Comparison of ENCODE assay signal across 17 mouse cellular contexts in genomic region chr12:14665909-14666308, GRCm38 (mm10).
A peak's percentile ranks its signal among the peaks of the same experiment; 100 is the strongest.
DNase-seq lines count a peak whose midpoint lies in the region; ATAC-seq lines count a peak whose summit lies in the region.
"Had no signal": no experiment of that assay in that cellular context is flagged by ENCODE, and none has a peak within 500 bp of the region (broad histone marks: within the 10 kb centered on the region; RNA-seq: fewer than 3 reads in every experiment).

No protein-coding gene starts in this region.

- peak; percentile 83 for ATAC-seq in hindbrain, embryonic 15.5 days (ENCODE audit: low FRiP score, low read depth)
- ATAC-seq in hindbrain, embryonic 13.5 days (ENCODE audit: low FRiP score), result no peak
- no peak for ATAC-seq in heart, embryonic 12.5 days (ENCODE audit: insufficient number of reproducible peaks, low FRiP score)
- ATAC-seq: inflammation-experienced regulatory T-cells, adult 6 months had no signal

- DNase-seq in right cerebral cortex, adult 18-20 months, result peak; percentile 11
- DNase-seq in right cerebral cortex, postnatal 14 days, result no peak
- peak; percentile 3 to 8 for DNase-seq in left cerebral cortex, postnatal 36 days (ENCODE audit: low spot score in 2 of 2)
- no peak for DNase-seq in heart, adult 9 months (ENCODE audit: low spot score in 2 of 2)
- DNase-seq: adrenal gland, adult 8-10 months; cerebellum, adult 8-10 months; gastrocnemius, adult 2 months; heart, adult 2 months; heart, postnatal 10 days; thymus, adult 18-20 months had no signal

- no peak overlapping the region for H3K27ac ChIP-seq in hindbrain, embryonic 15.5 days (replicated peaks)
- H3K27ac ChIP-seq in hindbrain, embryonic 13.5 days, result no peak overlapping the region
- H3K27ac ChIP-seq in heart, embryonic 12.5 days (ENCODE audit: poor library complexity, severe bottlenecking), result no peak overlapping the region
- H3K27ac ChIP-seq: gastrocnemius, adult 2 months; heart, adult 2 months; layer of hippocampus, adult 2 months; limb, embryonic 12.5 days; liver, embryonic 15.5 days had no signal

- WGBS in hindbrain, embryonic 15.5 days, result 76% methylated on average over 2 of the region's 2 CpGs
- WGBS in hindbrain, embryonic 13.5 days, result 82% methylated on average over 2 of the region's 2 CpGs
- 70% methylated on average over 2 of the region's 2 CpGs for WGBS in heart, embryonic 12.5 days

- no peaks in the 10 kb centered on the region for H3K9me3 ChIP-seq in hindbrain, embryonic 15.5 days
- no peaks in the 10 kb centered on the region for H3K9me3 ChIP-seq in hindbrain, embryonic 13.5 days
- no peaks in the 10 kb centered on the region for H3K9me3 ChIP-seq in heart, embryonic 12.5 days (replicated peaks)
- H3K9me3 ChIP-seq: limb, embryonic 12.5 days; liver, embryonic 15.5 days had no signal

- no peak overlapping the region for H3K4me3 ChIP-seq in hindbrain, embryonic 15.5 days
- no peak overlapping the region for H3K4me3 ChIP-seq in hindbrain, embryonic 13.5 days
- H3K4me3 ChIP-seq in heart, embryonic 12.5 days, result no peak overlapping the region
- H3K4me3 ChIP-seq: gastrocnemius, adult 2 months; heart, adult 2 months; layer of hippocampus, adult 2 months; limb, embryonic 12.5 days; liver, embryonic 15.5 days had no signal

- H3K4me1 ChIP-seq in hindbrain, embryonic 15.5 days (replicated peaks), result no peaks in the 10 kb centered on the region
- no peaks in the 10 kb centered on the region for H3K4me1 ChIP-seq in hindbrain, embryonic 13.5 days (replicated peaks)
- no peaks in the 10 kb centered on the region for H3K4me1 ChIP-seq in heart, embryonic 12.5 days (replicated peaks)
- H3K4me1 ChIP-seq: limb, embryonic 12.5 days; liver, embryonic 15.5 days had no signal

- H3K36me3 ChIP-seq in hindbrain, embryonic 15.5 days, result no peaks in the 10 kb centered on the region
- H3K36me3 ChIP-seq in hindbrain, embryonic 13.5 days, result no peaks in the 10 kb centered on the region
- H3K36me3 ChIP-seq in heart, embryonic 12.5 days, result no peaks in the 10 kb centered on the region
- H3K36me3 ChIP-seq: limb, embryonic 12.5 days; liver, embryonic 15.5 days had no signal

- intact Hi-C loops in left cerebral cortex, postnatal 36 days (cut with DNase I), result no loop called here

- no peak overlapping the region for H3K4me2 ChIP-seq in hindbrain, embryonic 15.5 days
- H3K4me2 ChIP-seq in hindbrain, embryonic 13.5 days, result no peak overlapping the region
- no peak overlapping the region for H3K4me2 ChIP-seq in heart, embryonic 12.5 days
- H3K4me2 ChIP-seq: limb, embryonic 12.5 days; liver, embryonic 15.5 days had no signal

- no peaks in the 10 kb centered on the region for H3K27me3 ChIP-seq in hindbrain, embryonic 15.5 days
- H3K27me3 ChIP-seq in hindbrain, embryonic 13.5 days, result no peaks in the 10 kb centered on the region
- H3K27me3 ChIP-seq in heart, embryonic 12.5 days (replicated peaks), result no peaks in the 10 kb centered on the region
- H3K27me3 ChIP-seq: limb, embryonic 12.5 days; liver, embryonic 15.5 days had no signal

- H3K9ac ChIP-seq in hindbrain, embryonic 15.5 days, result no peak overlapping the region
- no peak overlapping the region for H3K9ac ChIP-seq in hindbrain, embryonic 13.5 days
- H3K9ac ChIP-seq in heart, embryonic 12.5 days, result no peak overlapping the region
- H3K9ac ChIP-seq: limb, embryonic 12.5 days; liver, embryonic 15.5 days had no signal

Comparison
In these comparisons a context has a peak if more than half of its experiments do, and no peak if none do; other contexts are left out.
1. DNase-seq: peak in right cerebral cortex, adult 18-20 months (single experiment) and left cerebral cortex, postnatal 36 days (2 of 2); none in right cerebral cortex, postnatal 14 days (single experiment) and heart, adult 9 months (0 of 2).